Mouse (Mus musculus): ENCODE measurements around the gene Nr5a2. TPM values are rescaled to one million over a fixed set of nuclear protein-coding genes. Genes with fewer than 3 reads are reported as not detected.
A peak's percentile ranks its signal among the peaks of the same experiment; 100 is the strongest.

Nr5a2 gene
- polyA plus RNA-seq, 1 experiment = not detected

GRCm38 (mm10) chr1:136927428-136927827, 32.8 kb downstream of the Nr5a2 start:
- H3ac ChIP-seq (ENCODE audit: control insufficient read depth, insufficient read length) = no peak overlapping the region

GRCm38 (mm10) chr1:136926026-136926425, 34.2 kb downstream of the Nr5a2 start:
- H3K79me2 ChIP-seq (ENCODE audit: control insufficient read depth, insufficient read depth) = no peaks in the 10 kb centered on the region
- no peak overlapping the region for H3K4me3 ChIP-seq
- no peak overlapping the region for H3ac ChIP-seq (ENCODE audit: control insufficient read depth, insufficient read length)
- TF ChIP-seq SRF (IDR thresholded peaks at IDR 0.05; ENCODE audit: control insufficient read depth, insufficient read length, low read depth) = no peak
- TF ChIP-seq USF1 (IDR thresholded peaks at IDR 0.05; ENCODE audit: low read depth) = no peak
- TF ChIP-seq REST (IDR thresholded peaks at IDR 0.05; ENCODE audit: insufficient read depth, insufficient read length) = no peak
- H3K27me3 ChIP-seq (ENCODE audit: control insufficient read depth, insufficient read depth, insufficient read length) = no peaks in the 10 kb centered on the region
- no peaks in the 10 kb centered on the region for H3K36me3 ChIP-seq (ENCODE audit: control insufficient read depth, insufficient read depth)
- no peak overlapping the region for H3K4me2 ChIP-seq (ENCODE audit: low read depth)

More at GRCm38 (mm10) chr1:136927428-136927827, 32.8 kb downstream of the Nr5a2 start:
- TF ChIP-seq MYOG (IDR thresholded peaks at IDR 0.05; ENCODE audit: control insufficient read depth in 1 of 3, insufficient read depth in 1 of 3, insufficient read length in 2 of 3, low read depth in 2 of 3) (peak in 1 of 3 experiments; percentile 85), TCF3 (IDR thresholded peaks at IDR 0.05; ENCODE audit: insufficient read length, low read depth) (no peak), CEBPB (IDR thresholded peaks at IDR 0.05; ENCODE audit: insufficient read depth, poor library complexity, severe bottlenecking) (no peak), POLR2AphosphoS2 (IDR thresholded peaks at IDR 0.05; ENCODE audit: insufficient read length, low read depth) (no peak), MYOD1 (IDR thresholded peaks at IDR 0.05; ENCODE audit: control insufficient read depth in 1 of 3, insufficient read length in 2 of 3, low read depth in 2 of 3) (peak; percentile 23 to 66 (median 37)), MAX (IDR thresholded peaks at IDR 0.05; ENCODE audit: low read depth) (no peak), E2F4 (IDR thresholded peaks at IDR 0.05; ENCODE audit: insufficient read depth) (no peak), POLR2A (IDR thresholded peaks at IDR 0.05; ENCODE audit: insufficient read length, low read depth) (no peak), REST (IDR thresholded peaks at IDR 0.05; ENCODE audit: insufficient read depth, insufficient read length) (no peak), USF1 (IDR thresholded peaks at IDR 0.05; ENCODE audit: low read depth) (no peak), TCF12 (IDR thresholded peaks at IDR 0.05; ENCODE audit: insufficient read depth, poor library complexity, severe bottlenecking) (peak; percentile 69), SRF (IDR thresholded peaks at IDR 0.05; ENCODE audit: control insufficient read depth, insufficient read length, low read depth) (no peak)
- Histone ChIP-seq H3K4me2 (ENCODE audit: low read depth) (no peak overlapping the region), H3K79me2 (ENCODE audit: control insufficient read depth, insufficient read depth) (no peaks in the 10 kb centered on the region), H3K4me3 (no peak overlapping the region), H3K27me3 (ENCODE audit: control insufficient read depth, insufficient read depth, insufficient read length) (no peaks in the 10 kb centered on the region), H3K36me3 (ENCODE audit: control insufficient read depth, insufficient read depth) (no peaks in the 10 kb centered on the region)

- H3K36me3 ChIP-seq (ENCODE audit: control insufficient read depth, insufficient read depth) = no peaks in the 10 kb centered on the region
- no peaks in the 10 kb centered on the region for H3K27me3 ChIP-seq (ENCODE audit: control insufficient read depth, insufficient read depth, insufficient read length)
- TF ChIP-seq REST (IDR thresholded peaks at IDR 0.05; ENCODE audit: insufficient read depth, insufficient read length) (no peak), POLR2AphosphoS2 (IDR thresholded peaks at IDR 0.05; ENCODE audit: insufficient read length, low read depth) (no peak), CEBPB (IDR thresholded peaks at IDR 0.05; ENCODE audit: insufficient read depth, poor library complexity, severe bottlenecking) (no peak), USF1 (IDR thresholded peaks at IDR 0.05; ENCODE audit: low read depth) (no peak), POLR2A (IDR thresholded peaks at IDR 0.05; ENCODE audit: insufficient read length, low read depth) (no peak), E2F4 (IDR thresholded peaks at IDR 0.05; ENCODE audit: insufficient read depth) (no peak), TCF12 (IDR thresholded peaks at IDR 0.05; ENCODE audit: insufficient read depth, poor library complexity, severe bottlenecking) (no peak), MAX (IDR thresholded peaks at IDR 0.05; ENCODE audit: low read depth) (no peak), TCF3 (IDR thresholded peaks at IDR 0.05; ENCODE audit: insufficient read length, low read depth) (no peak), SRF (IDR thresholded peaks at IDR 0.05; ENCODE audit: control insufficient read depth, insufficient read length, low read depth) (no peak), MYOD1 (IDR thresholded peaks at IDR 0.05; ENCODE audit: control insufficient read depth in 1 of 3, insufficient read length in 2 of 3, low read depth in 2 of 3) (no peak), MYOG (IDR thresholded peaks at IDR 0.05; ENCODE audit: control insufficient read depth in 1 of 3, insufficient read depth in 1 of 3, insufficient read length in 2 of 3, low read depth in 2 of 3) (no peak)
- no peak overlapping the region for H3K4me3 ChIP-seq
- H3K4me2 ChIP-seq (ENCODE audit: low read depth) = no peak overlapping the region
- no peak overlapping the region for H3ac ChIP-seq (ENCODE audit: control insufficient read depth, insufficient read length)
- no peaks in the 10 kb centered on the region for H3K79me2 ChIP-seq (ENCODE audit: control insufficient read depth, insufficient read depth)
Observed at GRCm38 (mm10) chr1:136920089-136920488, 40.2 kb downstream of the Nr5a2 start.

GRCm38 (mm10) chr1:136918791-136919190, 41.5 kb downstream of the Nr5a2 start:
- no peak overlapping the region for H3ac ChIP-seq (ENCODE audit: control insufficient read depth, insufficient read length)
- H3K27me3 ChIP-seq (ENCODE audit: control insufficient read depth, insufficient read depth, insufficient read length) = no peaks in the 10 kb centered on the region
- no peaks in the 10 kb centered on the region for H3K79me2 ChIP-seq (ENCODE audit: control insufficient read depth, insufficient read depth)
- no peaks in the 10 kb centered on the region for H3K36me3 ChIP-seq (ENCODE audit: control insufficient read depth, insufficient read depth)
- no peak for TF ChIP-seq MYOG (IDR thresholded peaks at IDR 0.05; ENCODE audit: control insufficient read depth in 1 of 3, insufficient read depth in 1 of 3, insufficient read length in 2 of 3, low read depth in 2 of 3)
- no peak for TF ChIP-seq SRF (IDR thresholded peaks at IDR 0.05; ENCODE audit: control insufficient read depth, insufficient read length, low read depth)
- no peak for TF ChIP-seq CEBPB (IDR thresholded peaks at IDR 0.05; ENCODE audit: insufficient read depth, poor library complexity, severe bottlenecking)
- no peak for TF ChIP-seq POLR2AphosphoS2 (IDR thresholded peaks at IDR 0.05; ENCODE audit: insufficient read length, low read depth)
- TF ChIP-seq E2F4 (IDR thresholded peaks at IDR 0.05; ENCODE audit: insufficient read depth) = no peak
- TF ChIP-seq TCF12 (IDR thresholded peaks at IDR 0.05; ENCODE audit: insufficient read depth, poor library complexity, severe bottlenecking) = no peak
- TF ChIP-seq USF1 (IDR thresholded peaks at IDR 0.05; ENCODE audit: low read depth) = no peak
- no peak for TF ChIP-seq MYOD1 (IDR thresholded peaks at IDR 0.05; ENCODE audit: control insufficient read depth in 1 of 3, insufficient read length in 2 of 3, low read depth in 2 of 3)
- no peak for TF ChIP-seq TCF3 (IDR thresholded peaks at IDR 0.05; ENCODE audit: insufficient read length, low read depth)
- TF ChIP-seq POLR2A (IDR thresholded peaks at IDR 0.05; ENCODE audit: insufficient read length, low read depth) = no peak
- H3K4me2 ChIP-seq (ENCODE audit: low read depth) = no peak overlapping the region
- no peak overlapping the region for H3K4me3 ChIP-seq

- no peak overlapping the region for H3ac ChIP-seq (ENCODE audit: control insufficient read depth, insufficient read length)
- H3K79me2 ChIP-seq (ENCODE audit: control insufficient read depth, insufficient read depth) = no peaks in the 10 kb centered on the region
- H3K36me3 ChIP-seq (ENCODE audit: control insufficient read depth, insufficient read depth) = no peaks in the 10 kb centered on the region
- no peaks in the 10 kb centered on the region for H3K27me3 ChIP-seq (ENCODE audit: control insufficient read depth, insufficient read depth, insufficient read length)
- no peak for TF ChIP-seq SRF (IDR thresholded peaks at IDR 0.05; ENCODE audit: control insufficient read depth, insufficient read length, low read depth)
- no peak for TF ChIP-seq USF1 (IDR thresholded peaks at IDR 0.05; ENCODE audit: low read depth)
- TF ChIP-seq MYOG (IDR thresholded peaks at IDR 0.05; ENCODE audit: control insufficient read depth in 1 of 3, insufficient read depth in 1 of 3, insufficient read length in 2 of 3, low read depth in 2 of 3) = peak in 1 of 3 experiments; percentile 76
- peak; percentile 67 for TF ChIP-seq TCF12 (IDR thresholded peaks at IDR 0.05; ENCODE audit: insufficient read depth, poor library complexity, severe bottlenecking)
- TF ChIP-seq MAX (IDR thresholded peaks at IDR 0.05; ENCODE audit: low read depth) = no peak
- peak in 2 of 3 experiments; percentile 62 to 83 for TF ChIP-seq MYOD1 (IDR thresholded peaks at IDR 0.05; ENCODE audit: control insufficient read depth in 1 of 3, insufficient read length in 2 of 3, low read depth in 2 of 3)
- H3K4me3 ChIP-seq = no peak overlapping the region
- H3K4me2 ChIP-seq (ENCODE audit: low read depth) = peak overlapping the region; percentile 63
Observed at GRCm38 (mm10) chr1:136915438-136915837, 44.8 kb downstream of the Nr5a2 start.

Measured in myocyte (in vitro differentiated cells).